Mouse (Mus musculus) intestine, embryonic 16.5 days (tissue): ENCODE data around the gene A530016L24Rik. TPM values are rescaled to one million over a fixed set of nuclear protein-coding genes. Genes with fewer than 3 reads are reported as not detected.

Source experiments
- ATAC-seq: fragments of 200-750 bp; cut with Nextera tagmentation; 2 replicates; pipeline ENCODE4 v1.8.0; 2017; ENCODE audit warnings: moderate TSS enrichment, moderate library complexity
- H3K27ac ChIP-seq: fragments of 300-500 bp; sonication (generic); 2 replicates; pipeline ENCODE4 v1.5.1; 2014; ENCODE audit warnings: mild to moderate bottlenecking, low read length
- H3K27me3 ChIP-seq: fragments of 300-500 bp; sonication (generic); replicated peaks from 2 replicates; pipeline ENCODE4 v1.6.1; 2014; ENCODE audit warnings: low read length, control low read depth, mixed read lengths; ENCODE audit not compliant: control insufficient read depth, insufficient read depth
- H3K36me3 ChIP-seq: fragments of 300-500 bp; sonication (generic); 2 replicates; pipeline ENCODE4 v1.6.1; 2014; ENCODE audit warnings: low read length, control low read depth; ENCODE audit not compliant: control insufficient read depth, insufficient read depth
- H3K4me1 ChIP-seq: fragments of 300-500 bp; sonication (generic); 2 replicates; pipeline ENCODE4 v1.6.1; 2014; ENCODE audit warnings: low read length, control low read depth, mixed read lengths; ENCODE audit not compliant: control insufficient read depth, insufficient read depth
- H3K4me2 ChIP-seq: fragments of 300-500 bp; sonication (generic); 2 replicates; pipeline ENCODE4 v1.6.1; 2014; ENCODE audit warnings: low read depth, low read length, control low read depth
- H3K4me3 ChIP-seq: fragments of 300-500 bp; sonication (generic); 2 replicates; pipeline ENCODE4 v1.5.1; 2014; ENCODE audit warnings: mild to moderate bottlenecking, low read length
- H3K9ac ChIP-seq: fragments of 300-500 bp; sonication (generic); 2 replicates; pipeline ENCODE4 v1.6.1; 2014; ENCODE audit warnings: low read depth, low read length
- H3K9me3 ChIP-seq: fragments of 300-500 bp; sonication (generic); 2 replicates; pipeline ENCODE4 v1.6.1; 2016; ENCODE audit warnings: low read length, control low read depth; ENCODE audit not compliant: control insufficient read depth
- WGBS: fragments of 180-500 bp; shearing (Covaris S2); extraction: QIAGEN DNeasy Blood & Tissue Kit; methylation state at CpG from one replicate; pipeline ENCODE4 v1.1.7; 2014; 5-methylcytosine and 5-hydroxymethylcytosine counted together
- polyA plus RNA-seq: library from polyadenylated mRNA; unstranded; fragments of >200 nt; fragmentation: Nextera tagmentation; extraction: Ambion mirVana; gene quantifications from 2 replicates; pipeline ENCODE4 v1.2.1, GENCODE M21; 2015

The A530016L24Rik gene
- polyA plus RNA-seq = 0.10 and 0.18 TPM in 2 replicates

DNA sequence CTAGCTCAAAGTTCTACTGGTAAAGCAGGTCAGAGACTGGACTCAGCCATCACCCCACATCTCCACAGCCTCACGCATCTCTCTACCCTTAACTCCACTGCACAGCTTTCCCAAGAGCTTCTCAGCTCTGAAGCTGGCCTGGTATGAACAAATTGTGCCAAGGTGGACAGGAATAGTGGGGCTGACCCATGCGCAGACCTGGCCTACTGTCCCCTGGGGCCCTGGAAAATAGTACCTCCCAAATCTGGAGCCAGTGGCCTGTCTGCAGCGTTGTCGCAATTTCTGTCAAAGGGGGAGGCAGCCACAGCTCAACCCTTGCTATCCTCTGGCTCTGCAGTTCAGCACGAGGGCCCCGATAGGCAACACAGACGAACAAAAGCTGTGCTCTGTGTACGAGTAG lies at the start of gene A530016L24Rik:
Gene A530016L24Rik, plus strand, starts transcription at position 315 of the 400 bp plus-strand sequence.
- H3K9ac ChIP-seq = no peak within 1 kb of the TSS
- no peaks in the 10 kb centered on the region for H3K36me3 ChIP-seq
- 88% methylated on average over 8 of the region's 8 CpGs for WGBS
- H3K4me1 ChIP-seq = peaks cover 15% of the 10 kb centered on the region
- no peak for ATAC-seq
- no peak within 1 kb of the TSS for H3K4me3 ChIP-seq
- H3K27ac ChIP-seq = no peak within 1 kb of the TSS
- H3K9me3 ChIP-seq = no peaks in the 10 kb centered on the region
- H3K27me3 ChIP-seq = no peaks in the 10 kb centered on the region
- H3K4me2 ChIP-seq = no peak within 1 kb of the TSS

DNA sequence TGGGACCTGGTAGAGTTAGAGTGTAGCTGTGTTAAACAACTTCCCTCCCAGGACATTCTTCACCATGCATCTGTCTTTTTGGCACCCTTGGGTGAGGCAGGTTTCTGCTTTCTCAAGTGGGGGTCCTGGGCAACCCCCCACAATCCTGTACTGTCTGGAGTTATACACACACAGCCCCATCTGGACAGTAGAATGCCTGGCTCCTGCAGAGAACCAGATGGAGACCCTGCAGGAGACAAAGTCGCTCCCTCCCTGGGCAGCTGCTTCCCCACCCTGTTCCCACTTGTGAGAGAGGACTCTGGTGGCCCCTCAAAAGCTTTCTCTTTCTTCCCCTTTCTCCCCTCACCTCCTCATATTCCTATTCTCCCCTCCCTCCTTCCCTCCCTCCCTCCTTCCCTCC lies 49.3 kb upstream of the A530016L24Rik start:
- 50% methylated on average over 1 of the region's 1 CpGs for WGBS
- ATAC-seq = no peak
- Histone ChIP-seq H3K36me3 (no peaks in the 10 kb centered on the region), H3K4me3 (no peak overlapping the region), H3K9ac (no peak overlapping the region), H3K4me1 (no peaks in the 10 kb centered on the region), H3K4me2 (no peak overlapping the region), H3K9me3 (no peaks in the 10 kb centered on the region), H3K27me3 (no peaks in the 10 kb centered on the region), H3K27ac (no peak overlapping the region)

DNA sequence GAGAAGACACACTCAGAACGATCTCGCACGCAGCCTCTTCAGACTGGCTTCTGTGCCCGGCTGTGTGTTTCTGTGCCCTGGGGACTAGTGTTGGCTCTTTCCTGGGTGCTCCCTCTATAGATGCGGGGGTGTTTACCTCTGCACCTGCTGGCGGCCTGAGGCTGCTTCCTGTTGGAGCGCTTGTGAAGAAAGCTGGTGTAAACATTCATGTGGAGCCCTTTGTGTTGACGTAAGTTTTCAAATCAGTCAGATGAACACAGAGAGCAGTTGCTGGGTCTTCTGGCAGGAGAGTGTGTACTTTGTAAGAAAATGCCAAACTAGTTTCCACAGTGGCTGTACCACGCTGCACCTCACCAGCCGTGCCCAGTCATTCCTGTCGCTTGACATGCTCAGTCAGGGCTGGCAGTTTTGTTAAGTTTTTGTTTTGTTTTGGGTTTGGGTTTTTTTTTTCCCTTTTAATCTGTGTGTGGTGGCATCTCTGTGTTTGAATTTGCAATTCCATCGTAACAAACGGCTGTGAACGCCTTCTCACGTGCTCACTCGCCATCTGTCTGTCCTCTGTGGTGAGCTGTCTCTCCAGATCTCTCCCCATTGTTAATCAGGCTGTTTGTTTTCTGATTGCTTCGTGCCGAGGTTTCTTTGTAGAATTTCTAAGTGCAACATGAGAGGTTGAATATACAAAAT lies 40.0 kb upstream of the A530016L24Rik start:
- peak overlapping the region; percentile 43; the same call in 1 of the 2 replicates for H3K27ac ChIP-seq
- no peaks in the 10 kb centered on the region for H3K27me3 ChIP-seq
- H3K4me2 ChIP-seq = no peak overlapping the region
- WGBS = 46% methylated on average over 18 of the region's 18 CpGs
- peaks cover 7% of the 10 kb centered on the region; the same call in 1 of the 2 replicates for H3K9me3 ChIP-seq
- H3K36me3 ChIP-seq = no peaks in the 10 kb centered on the region
- ATAC-seq = no peak
- 0 out of 2 replicates have a peak, but pooled peaks cover 3% of the 10 kb centered on the region for H3K4me1 ChIP-seq
- H3K4me3 ChIP-seq = no peak overlapping the region
- no peak overlapping the region for H3K9ac ChIP-seq

DNA sequence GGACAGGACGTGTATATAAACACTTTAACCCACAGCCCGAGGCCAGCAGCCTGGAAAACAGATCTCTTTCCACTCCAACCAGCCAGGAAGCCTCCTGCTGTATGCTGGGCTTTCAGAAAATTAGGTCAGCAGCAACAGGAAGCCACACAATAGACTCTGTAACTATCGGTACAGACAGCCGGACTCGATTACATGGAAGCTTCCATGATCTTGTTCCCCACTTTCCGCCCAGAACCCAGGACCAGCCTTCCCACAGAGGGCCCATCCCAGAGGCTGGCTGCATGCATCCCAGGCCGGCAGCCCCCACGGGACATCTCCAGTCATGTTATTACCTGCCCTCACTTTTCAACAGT lies 39.4 kb upstream of the A530016L24Rik start:
- 0 out of 2 replicates have a peak, but pooled peaks have one; percentile 21 for ATAC-seq
- peaks cover 7% of the 10 kb centered on the region; the same call in 1 of the 2 replicates for H3K9me3 ChIP-seq
- no peaks in the 10 kb centered on the region for H3K27me3 ChIP-seq
- H3K27ac ChIP-seq = peak overlapping the region; percentile 65
- no peak overlapping the region for H3K4me3 ChIP-seq
- no peaks in the 10 kb centered on the region for H3K36me3 ChIP-seq
- 52% methylated on average over 8 of the region's 8 CpGs for WGBS
- H3K9ac ChIP-seq = no peak overlapping the region
- H3K4me2 ChIP-seq = no peak overlapping the region
- 0 out of 2 replicates have a peak, but pooled peaks cover 3% of the 10 kb centered on the region for H3K4me1 ChIP-seq

DNA sequence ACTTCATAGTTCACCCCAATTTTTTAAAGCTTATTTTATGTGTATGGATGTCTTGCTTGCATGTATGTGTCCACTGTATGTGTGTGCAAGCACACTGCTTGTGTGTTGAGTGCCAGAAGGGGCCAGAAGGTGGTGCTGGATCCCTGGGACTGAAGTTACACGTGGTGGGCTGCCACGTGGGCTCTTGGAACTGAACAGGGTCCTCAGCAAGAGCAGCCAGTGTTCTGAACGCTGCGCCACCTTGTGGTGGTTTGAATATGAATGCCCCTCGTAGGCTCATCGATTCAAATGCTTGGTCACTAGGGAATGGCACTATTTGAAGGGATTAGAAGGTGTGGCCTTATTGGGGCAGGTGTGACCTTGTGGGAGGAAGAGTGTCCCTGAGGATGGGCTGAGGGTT lies 38.4 kb upstream of the A530016L24Rik start:
- H3K9me3 ChIP-seq = peaks cover 7% of the 10 kb centered on the region; the same call in 1 of the 2 replicates
- no peaks in the 10 kb centered on the region for H3K36me3 ChIP-seq
- WGBS = 34% methylated on average over 6 of the region's 6 CpGs
- no peak overlapping the region for H3K9ac ChIP-seq
- H3K27ac ChIP-seq = no peak overlapping the region
- H3K4me1 ChIP-seq = 0 out of 2 replicates have a peak, but pooled peaks cover 3% of the 10 kb centered on the region
- no peak overlapping the region for H3K4me3 ChIP-seq
- H3K27me3 ChIP-seq = no peaks in the 10 kb centered on the region
- ATAC-seq = no peak
- no peak overlapping the region for H3K4me2 ChIP-seq

DNA sequence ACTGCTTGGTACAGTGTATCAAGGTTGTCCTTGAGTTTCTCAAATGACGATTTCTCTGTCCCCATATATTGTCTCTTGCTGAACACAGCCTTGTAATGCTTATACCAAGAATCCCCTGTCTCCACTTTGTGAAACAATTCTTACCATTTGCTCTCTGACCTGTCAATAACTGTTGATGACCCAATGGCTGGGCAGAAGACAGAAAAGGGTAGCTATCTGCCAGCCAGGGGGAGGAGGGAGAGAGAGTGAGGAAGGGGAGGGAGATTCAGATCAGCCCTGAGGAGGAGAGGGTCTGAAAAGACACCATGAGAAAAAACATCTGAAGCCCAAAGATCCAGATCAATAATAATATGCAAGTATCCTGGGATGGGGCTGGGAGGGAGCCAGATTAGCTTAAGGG lies 37.9 kb upstream of the A530016L24Rik start:
- no peak for ATAC-seq
- no peak overlapping the region for H3K27ac ChIP-seq
- H3K4me2 ChIP-seq = no peak overlapping the region
- H3K4me3 ChIP-seq = no peak overlapping the region
- H3K9ac ChIP-seq = no peak overlapping the region
- H3K4me1 ChIP-seq = 0 out of 2 replicates have a peak, but pooled peaks cover 3% of the 10 kb centered on the region
- H3K27me3 ChIP-seq = no peaks in the 10 kb centered on the region
- H3K36me3 ChIP-seq = no peaks in the 10 kb centered on the region
- peaks cover 7% of the 10 kb centered on the region; the same call in 1 of the 2 replicates for H3K9me3 ChIP-seq
- WGBS = 82% methylated on average over 1 of the region's 1 CpGs

DNA sequence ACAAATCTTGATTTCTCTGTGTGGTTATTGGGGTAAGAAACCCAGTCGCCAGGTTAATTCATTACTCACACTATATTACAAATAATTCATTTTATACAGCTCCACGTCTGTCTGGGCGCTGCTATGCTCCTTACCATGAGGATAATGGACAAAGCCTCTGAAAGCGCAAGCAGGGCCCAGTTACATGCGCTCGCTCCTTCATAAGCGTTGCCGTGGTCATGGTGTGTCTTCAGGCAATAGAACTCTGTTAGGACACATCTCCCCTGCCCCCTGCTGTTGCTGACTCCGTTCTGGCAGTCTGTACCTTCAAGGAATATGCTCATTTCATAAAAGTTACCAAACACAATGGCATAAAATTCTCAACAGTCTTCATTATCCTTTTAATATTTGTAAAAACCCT lies 37.4 kb upstream of the A530016L24Rik start:
- WGBS = 83% methylated on average over 9 of the region's 9 CpGs

DNA sequence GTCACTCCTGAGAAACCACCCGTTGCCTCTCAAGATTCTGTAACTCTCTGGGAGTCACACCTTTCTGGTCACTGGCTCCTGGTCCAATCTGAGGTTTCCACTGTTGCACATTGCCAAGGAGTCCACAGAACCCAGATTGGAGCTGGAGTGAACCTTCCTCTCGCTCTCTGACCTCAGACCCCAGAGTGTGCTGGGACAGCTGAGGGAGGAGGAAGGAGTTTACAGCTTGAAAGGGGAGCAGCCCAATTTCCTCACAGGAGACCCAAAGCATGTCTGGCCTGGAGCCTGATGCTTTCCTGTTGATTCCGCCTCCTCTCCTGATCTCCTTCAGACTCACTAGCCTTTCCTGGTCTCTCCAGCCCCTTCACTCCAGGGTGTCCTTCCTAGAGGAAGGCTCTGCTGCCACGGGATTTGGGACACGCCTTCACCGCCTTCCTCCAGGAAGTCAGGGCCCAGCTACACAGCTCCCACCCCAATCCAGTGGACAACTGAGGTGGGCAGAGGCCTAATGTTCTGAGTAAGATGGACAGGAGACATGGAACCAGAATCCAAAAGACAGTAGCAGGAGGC lies 33.0 kb upstream of the A530016L24Rik start:
- Histone ChIP-seq H3K36me3 (no peaks in the 10 kb centered on the region), H3K4me2 (no peak overlapping the region), H3K27me3 (no peaks in the 10 kb centered on the region), H3K4me1 (no peaks in the 10 kb centered on the region), H3K27ac (peak overlapping the region; percentile 6; the same call in 1 of the 2 replicates), H3K9ac (no peak overlapping the region), H3K9me3 (no peaks in the 10 kb centered on the region), H3K4me3 (no peak overlapping the region)
- 70% methylated on average over 6 of the region's 6 CpGs for WGBS
- ATAC-seq = 0 out of 2 replicates have a peak, but pooled peaks have one; percentile 31

More for the DNA sequence above, 37.4 kb upstream of the A530016L24Rik start:
- Histone ChIP-seq H3K4me1 (0 out of 2 replicates have a peak, but pooled peaks cover 3% of the 10 kb centered on the region), H3K4me3 (no peak overlapping the region), H3K36me3 (no peaks in the 10 kb centered on the region), H3K27ac (no peak overlapping the region), H3K9me3 (peaks cover 5% of the 10 kb centered on the region; the same call in 1 of the 2 replicates), H3K27me3 (no peaks in the 10 kb centered on the region), H3K9ac (no peak overlapping the region), H3K4me2 (no peak overlapping the region)
- ATAC-seq = no peak

DNA sequence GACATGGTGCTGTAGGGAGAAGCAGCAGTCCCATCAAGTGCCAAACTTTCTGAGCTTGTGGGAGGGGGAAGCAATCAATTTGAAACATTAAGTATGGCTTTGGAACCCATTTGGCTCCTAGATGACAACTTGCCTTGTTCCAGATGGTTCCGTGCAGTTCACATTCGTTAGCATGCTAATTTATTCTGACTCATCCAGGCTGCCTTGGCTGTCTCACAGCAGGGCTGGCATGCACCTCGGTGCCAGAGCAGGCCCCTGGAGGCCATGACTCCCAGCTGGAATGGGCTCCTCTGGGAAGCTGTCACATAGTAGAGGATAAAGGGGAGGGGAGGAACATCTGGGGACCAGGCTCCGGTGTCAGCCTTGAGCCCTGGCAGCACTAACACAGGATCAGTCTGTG lies 31.4 kb upstream of the A530016L24Rik start:
- Histone ChIP-seq H3K27me3 (no peaks in the 10 kb centered on the region), H3K4me1 (peaks cover 3% of the 10 kb centered on the region; the same call in 1 of the 2 replicates), H3K4me3 (no peak overlapping the region), H3K36me3 (no peaks in the 10 kb centered on the region), H3K4me2 (no peak overlapping the region), H3K27ac (no peak overlapping the region), H3K9me3 (no peaks in the 10 kb centered on the region), H3K9ac (no peak overlapping the region)
- WGBS = 52% methylated on average over 4 of the region's 4 CpGs
- no peak for ATAC-seq
